Mouse (Mus musculus): Measurements from ENCODE around the gene Gapdh.

DNA sequence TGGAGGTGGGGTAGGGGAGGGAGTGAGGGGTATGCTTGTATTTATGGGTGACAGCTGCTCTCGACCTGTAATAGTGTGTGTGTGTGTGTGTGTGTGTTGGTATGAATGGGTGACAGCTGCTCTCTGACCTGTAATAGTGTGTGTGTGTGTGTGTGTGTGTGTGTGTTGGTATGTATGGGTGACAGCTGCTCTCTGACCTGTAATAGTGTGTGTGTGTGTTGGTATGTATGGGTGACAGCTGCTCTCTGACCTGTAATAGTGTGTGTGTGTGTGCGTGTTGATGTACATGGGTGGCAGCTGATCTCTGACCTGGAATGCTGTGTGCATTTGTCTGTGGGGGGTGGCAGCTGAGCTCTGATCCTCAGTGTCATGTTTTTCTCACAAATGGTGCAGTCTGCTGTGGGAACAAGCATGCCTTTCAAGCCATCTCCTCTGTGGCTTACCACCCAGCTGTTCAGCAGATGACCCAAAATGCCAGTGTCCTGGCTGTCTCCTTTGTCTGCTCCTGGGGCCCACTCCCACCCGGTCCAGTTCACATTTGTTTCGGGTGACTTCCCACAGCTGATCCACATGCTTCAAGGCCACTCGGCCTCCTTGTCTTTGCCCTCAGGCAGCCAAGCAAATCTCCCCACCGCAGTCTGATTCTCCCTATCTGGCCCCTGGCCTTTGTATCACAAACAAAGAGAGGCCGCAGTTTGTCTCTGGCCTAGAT lies 9.2 kb downstream of the Gapdh start:
- TF ChIP-seq EP300 (optimal IDR thresholded peaks at IDR 0.05) (no peak), CTCF (IDR thresholded peaks at IDR 0.05; ENCODE audit: low read depth) (no peak)

Measured in stomach, postnatal 0 days (tissue).